Mouse (Mus musculus) heart, postnatal 14 days (tissue): ENCODE data around the gene L3hypdh. TPM values are rescaled to one million over a fixed set of nuclear protein-coding genes. Genes with fewer than 3 reads are reported as not detected.
"Not testable (repeated sequence)": the region's sequence is repeated elsewhere in the genome, so short reads cannot be mapped to it uniquely, and the experiment has no call there.

Experiments
- DNase-seq, 2 experiments: peaks; one replicate each; pipeline ENCODE4 v3.0.0; 2021 to 2022
- intact Hi-C: fragments of 180-260 bp; cut with DNase I; formaldehyde crosslinking; loops from one replicate; pipeline ENCODE4 v1.15.1; 2025
- total RNA-seq, 2 experiments: library from RNA; stranded (reverse); gene quantifications; 2 replicates each; pipeline ENCODE4 v1.2.3; 2021

Gene L3hypdh
- total RNA-seq, 2 experiments from 2014 or later = 8.3 to 8.6 TPM

- intact Hi-C loops = no loop called here
- no peak for DNase-seq
Measured at GRCm38 (mm10) chr12:72069626-72070326, 15.5 kb downstream of the L3hypdh start.

GRCm38 (mm10) chr12:72057780-72058179, 27.5 kb downstream of the L3hypdh start:
- intact Hi-C loops = no loop called here
- no peak for DNase-seq

GRCm38 (mm10) chr12:72053851-72054250, 31.4 kb downstream of the L3hypdh start:
- intact Hi-C loops = no loop called here
- no peak for DNase-seq

- intact Hi-C loops = no loop called here
- DNase-seq = peak in 1 of 2 experiments; percentile 31
Measured at GRCm38 (mm10) chr12:72053303-72053702, 31.9 kb downstream of the L3hypdh start.

GRCm38 (mm10) chr12:72052571-72052970, 32.7 kb downstream of the L3hypdh start:
- intact Hi-C loops = no loop called here

GRCm38 (mm10) chr12:72050821-72051220, 34.4 kb downstream of the L3hypdh start:
- intact Hi-C loops = no loop called here
- no peak for DNase-seq

More at GRCm38 (mm10) chr12:72052571-72052970, 32.7 kb downstream of the L3hypdh start:
- no peak for DNase-seq

- intact Hi-C loops, DNase-seq: not testable (repeated sequence)
Measured at GRCm38 (mm10) chr12:72050156-72050555, 35.1 kb downstream of the L3hypdh start.

GRCm38 (mm10) chr12:72047513-72047912, 37.7 kb downstream of the L3hypdh start:
- intact Hi-C loops = loop anchor here (1.0 kb wide), 1 partner anchor 279 kb away; no protein-coding TSS in a partner anchor
- DNase-seq = no peak

GRCm38 (mm10) chr12:72041238-72041637, 44.0 kb downstream of the L3hypdh start:
- intact Hi-C loops = no loop called here
- DNase-seq = no peak

GRCm38 (mm10) chr12:72039501-72039900, 45.7 kb downstream of the L3hypdh start:
- intact Hi-C loops = loop anchor here (5.0 kb wide), 1 partner anchor 62 kb away; no protein-coding TSS in a partner anchor
- DNase-seq = no peak

- intact Hi-C loops = loop anchor here (5.0 kb wide), 1 partner anchor 62 kb away; no protein-coding TSS in a partner anchor
- DNase-seq = no peak
Measured at GRCm38 (mm10) chr12:72038866-72039265, 46.4 kb downstream of the L3hypdh start.

- intact Hi-C loops = loop anchor here (5.0 kb wide), 1 partner anchor 60 kb away; no protein-coding TSS in a partner anchor
- no peak for DNase-seq
Measured at GRCm38 (mm10) chr12:72037049-72037448, 48.2 kb downstream of the L3hypdh start.

GRCm38 (mm10) chr12:72036097-72036661, 49.1 kb downstream of the L3hypdh start:
- intact Hi-C loops = loop anchor here (5.0 kb wide), 1 partner anchor 59 kb away; no protein-coding TSS in a partner anchor
- no peak for DNase-seq

GRCm38 (mm10) chr12:72031794-72032193, 53.4 kb downstream of the L3hypdh start:
- intact Hi-C loops = no loop called here
- peak; percentile 66 to 74 for DNase-seq

GRCm38 (mm10) chr12:72031171-72031570, 54.1 kb downstream of the L3hypdh start:
- intact Hi-C loops = no loop called here
- DNase-seq = peak; percentile 38 to 43

GRCm38 (mm10) chr12:72025275-72025795, 59.9 kb downstream of the L3hypdh start:
- intact Hi-C loops = no loop called here

GRCm38 (mm10) chr12:72023572-72023971, 61.7 kb downstream of the L3hypdh start:
- DNase-seq = no peak
- intact Hi-C loops = no loop called here

More at GRCm38 (mm10) chr12:72025275-72025795, 59.9 kb downstream of the L3hypdh start:
- no peak for DNase-seq
